Mouse (Mus musculus) liver, postnatal 0 days (tissue): ENCODE results near the gene Mosmo. TPM values are rescaled to one million over a fixed set of nuclear protein-coding genes. Genes with fewer than 3 reads are reported as not detected.
A peak's percentile ranks its signal among the peaks of the same experiment; 100 is the strongest.

Experiments used
- ATAC-seq: fragments of 200-750 bp; cut with Nextera tagmentation; 2 replicates; pipeline ENCODE4 v1.8.0; 2017; ENCODE audit warnings: mild to moderate bottlenecking, moderate library complexity
- DNase-seq: peaks from one replicate; pipeline ENCODE4 v3.0.0-alpha.2; 2016
- H3K27ac ChIP-seq: fragments of 300-500 bp; sonication (generic); 2 replicates; pipeline ENCODE4 v1.5.1; 2014; ENCODE audit warnings: antibody characterized with exemption, moderate library complexity, mild to moderate bottlenecking, low read depth
- H3K27me3 ChIP-seq: fragments of 300-500 bp; sonication (generic); 2 replicates; pipeline ENCODE4 v1.6.1; 2014; ENCODE audit warnings: low read length, control low read depth, mixed read lengths; ENCODE audit not compliant: insufficient read depth
- H3K36me3 ChIP-seq: fragments of 300-500 bp; sonication (generic); replicated peaks from 2 replicates; pipeline ENCODE4 v1.6.1; 2014; ENCODE audit warnings: mild to moderate bottlenecking, control low read depth, low read length, moderate library complexity, mixed read lengths; ENCODE audit not compliant: insufficient read depth
- H3K4me1 ChIP-seq: fragments of 300-500 bp; sonication (generic); 2 replicates; pipeline ENCODE4 v1.6.1; 2014; ENCODE audit warnings: antibody characterized with exemption, mild to moderate bottlenecking, control low read depth; ENCODE audit not compliant: insufficient read depth
- H3K4me2 ChIP-seq: fragments of 300-500 bp; sonication (generic); 2 replicates; pipeline ENCODE4 v1.6.1; 2014; ENCODE audit warnings: low read depth, mild to moderate bottlenecking, low read length, moderate library complexity, mixed read lengths
- H3K4me3 ChIP-seq: fragments of 300-500 bp; sonication (generic); 2 replicates; pipeline ENCODE4 v1.5.1; 2014; ENCODE audit warnings: low read depth, low read length
- H3K9ac ChIP-seq: fragments of 300-500 bp; sonication (generic); replicated peaks from 2 replicates; pipeline ENCODE4 v1.6.1; 2014; ENCODE audit warnings: mild to moderate bottlenecking, moderate library complexity
- H3K9me3 ChIP-seq: fragments of 300-500 bp; sonication (generic); 2 replicates; pipeline ENCODE4 v1.6.1; 2016; ENCODE audit warnings: mild to moderate bottlenecking, control low read depth, low read length, mixed read lengths
- CTCF ChIP-seq: sonication (generic); IDR thresholded peaks from 2 replicates; pipeline ENCODE4 v1.5.1; 2016; ENCODE audit warnings: antibody characterized with exemption, low read depth
- EP300 ChIP-seq: IDR thresholded peaks from 2 replicates; pipeline ENCODE4 v1.6.1; 2016; ENCODE audit warnings: antibody characterized with exemption, low read depth, mild to moderate bottlenecking
- WGBS: fragments of 180-500 bp; shearing (Covaris S2); extraction: QIAGEN DNeasy Blood & Tissue Kit; methylation state at CpG from one replicate; pipeline ENCODE4 v1.1.7; 2014; ENCODE audit not compliant: insufficient replicate concordance; 5-methylcytosine and 5-hydroxymethylcytosine counted together
- polyA plus RNA-seq: library from polyadenylated mRNA; unstranded; fragments of >200 nt; fragmentation: Nextera tagmentation; extraction: Ambion mirVana; gene quantifications from 2 replicates; pipeline ENCODE4 v1.2.1, GENCODE M21; 2015

Gene Mosmo
- polyA plus RNA-seq, 1 experiment from 2014 or later = 4.9 TPM

GRCm38 (mm10) chr7:120732906-120733305 lies 55.5 kb downstream of the Mosmo start:
- DNase-seq = no peak
- TF ChIP-seq CTCF (no peak), EP300 (no peak)
- H3K27ac ChIP-seq = no peak overlapping the region
- ATAC-seq = no peak
- no peak overlapping the region for H3K9ac ChIP-seq
- peaks cover 6% of the 10 kb centered on the region for H3K36me3 ChIP-seq
- H3K4me1 ChIP-seq = no peaks in the 10 kb centered on the region
- 83% methylated on average over 7 of the region's 7 CpGs for WGBS
- no peaks in the 10 kb centered on the region for H3K9me3 ChIP-seq
- H3K27me3 ChIP-seq = no peaks in the 10 kb centered on the region
- no peak overlapping the region for H3K4me3 ChIP-seq
- H3K4me2 ChIP-seq = no peak overlapping the region

- Histone ChIP-seq H3K4me2 (no peak within 1 kb of the TSS), H3K36me3 (no peaks in the 10 kb centered on the region; the same call in 1 of the 2 replicates), H3K27ac (no peak within 1 kb of the TSS), H3K27me3 (no peaks in the 10 kb centered on the region; the same call in 1 of the 2 replicates), H3K9me3 (no peaks in the 10 kb centered on the region), H3K4me3 (no peak within 1 kb of the TSS), H3K9ac (no peak within 1 kb of the TSS), H3K4me1 (no peaks in the 10 kb centered on the region)
- 59% methylated on average over 6 of the region's 6 CpGs for WGBS
- DNase-seq (no peak), ATAC-seq (no peak)
- TF ChIP-seq EP300 (no peak), CTCF (no peak)
Observed at GRCm38 (mm10) chr7:120739018-120739417, 61.6 kb downstream of the Mosmo start, which contains the start of gene Vwa3a. TSS of gene Vwa3a (plus strand) at chr7:120739318.

- DNase-seq (no peak), ATAC-seq (no peak)
- Histone ChIP-seq H3K4me1 (no peaks in the 10 kb centered on the region), H3K27ac (no peak overlapping the region), H3K9ac (no peak overlapping the region), H3K36me3 (no peaks in the 10 kb centered on the region; the same call in 1 of the 2 replicates), H3K4me3 (no peak overlapping the region), H3K9me3 (no peaks in the 10 kb centered on the region), H3K4me2 (no peak overlapping the region), H3K27me3 (no peaks in the 10 kb centered on the region; the same call in 1 of the 2 replicates)
- WGBS = 23% methylated on average over 5 of the region's 5 CpGs
- TF ChIP-seq CTCF (peak; percentile 29; the same call in 1 of the 2 replicates), EP300 (no peak)
Observed at GRCm38 (mm10) chr7:120739558-120740101, 62.2 kb downstream of the Mosmo start.

- Histone ChIP-seq H3K4me3 (no peak overlapping the region), H3K36me3 (no peaks in the 10 kb centered on the region), H3K9ac (no peak overlapping the region), H3K9me3 (no peaks in the 10 kb centered on the region), H3K27ac (no peak overlapping the region), H3K27me3 (no peaks in the 10 kb centered on the region; the same call in 1 of the 2 replicates), H3K4me2 (no peak overlapping the region), H3K4me1 (no peaks in the 10 kb centered on the region)
- TF ChIP-seq CTCF = no peak
- TF ChIP-seq EP300 = no peak
- DNase-seq (no peak), ATAC-seq (no peak)
- 72% methylated on average over 14 of the region's 14 CpGs for WGBS
Observed at GRCm38 (mm10) chr7:120743366-120744351, 66.2 kb downstream of the Mosmo start.

- Histone ChIP-seq H3K27ac (no peak overlapping the region), H3K36me3 (no peaks in the 10 kb centered on the region), H3K9ac (no peak overlapping the region), H3K27me3 (no peaks in the 10 kb centered on the region; the same call in 1 of the 2 replicates), H3K9me3 (no peaks in the 10 kb centered on the region), H3K4me2 (no peak overlapping the region), H3K4me1 (no peaks in the 10 kb centered on the region), H3K4me3 (no peak overlapping the region)
- ATAC-seq (no peak), DNase-seq (no peak)
- WGBS = 83% methylated on average over 6 of the region's 6 CpGs
- TF ChIP-seq CTCF = no peak
- no peak for TF ChIP-seq EP300
Observed at GRCm38 (mm10) chr7:120744606-120745005, 67.2 kb downstream of the Mosmo start.

- no peak overlapping the region for H3K4me3 ChIP-seq
- no peak overlapping the region for H3K9ac ChIP-seq
- H3K4me1 ChIP-seq = no peaks in the 10 kb centered on the region
- no peak for DNase-seq
- WGBS = 55% methylated on average over 3 of the region's 3 CpGs
- no peaks in the 10 kb centered on the region; the same call in 1 of the 2 replicates for H3K27me3 ChIP-seq
- no peaks in the 10 kb centered on the region for H3K9me3 ChIP-seq
- H3K36me3 ChIP-seq = no peaks in the 10 kb centered on the region
- no peak overlapping the region for H3K4me2 ChIP-seq
- ATAC-seq = no peak; the same call in 1 of the 2 replicates
- H3K27ac ChIP-seq = no peak overlapping the region
- 0 out of 2 replicates have a peak, but pooled peaks have one; percentile 35 for TF ChIP-seq EP300
- TF ChIP-seq CTCF = no peak
Observed at GRCm38 (mm10) chr7:120746029-120746428, 68.6 kb downstream of the Mosmo start.
